Mouse (Mus musculus) MEL (cell line): ENCODE results near the gene Fyb. TPM values are rescaled to one million over a fixed set of nuclear protein-coding genes. Genes with fewer than 3 reads are reported as not detected.

Experiments used
- DNase-seq: peaks from one replicate; pipeline ENCODE4 v3.0.0; 2011; ENCODE audit warnings: low read depth, low spot score
- H3K27ac ChIP-seq: 2 replicates; pipeline ENCODE4 v1.5.1; 2012; ENCODE audit warnings: low read depth, mild to moderate bottlenecking, control low read depth, low read length, moderate library complexity; ENCODE audit not compliant: control insufficient read depth
- H3K27me3 ChIP-seq, 2 experiments: fragments of 150-350 bp in 1 of 2; sonication (generic) in 1 of 2; 2 replicates each; pipeline ENCODE4 v1.6.1; 2012; ENCODE audit warnings: low read length in 2 of 2, mild to moderate bottlenecking in 2 of 2, improper control_type of control experiment in 1 of 2, moderate library complexity in 1 of 2; ENCODE audit not compliant: insufficient read depth in 2 of 2, control insufficient read depth in 1 of 2
- H3K36me3 ChIP-seq, 2 experiments: 2 replicates each; pipeline ENCODE4 v1.6.1; 2012 to 2014; ENCODE audit warnings: low read length in 2 of 2, improper control_type of control experiment in 1 of 2, inconsistent platforms in 1 of 2, mild to moderate bottlenecking in 1 of 2; ENCODE audit not compliant: insufficient read depth in 2 of 2, control insufficient read depth in 1 of 2
- H3K4me1 ChIP-seq, 2 experiments: fragments of 150-350 bp in 1 of 2; sonication (generic) in 1 of 2; 2 replicates each; pipeline ENCODE4 v1.6.1; 2012; ENCODE audit warnings: low read length in 2 of 2, improper control_type of control experiment in 1 of 2, mild to moderate bottlenecking in 1 of 2; ENCODE audit not compliant: insufficient read depth in 2 of 2, control insufficient read depth in 1 of 2
- H3K4me3 ChIP-seq, 2 experiments: fragments of 150-350 bp in 1 of 2; sonication (generic) in 1 of 2; 2 replicates each; pipeline ENCODE4 v1.5.1; 2012; ENCODE audit warnings: low read depth in 2 of 2, low read length in 2 of 2, mild to moderate bottlenecking in 2 of 2, moderate library complexity in 2 of 2, control low read depth in 1 of 2, improper control_type of control experiment in 1 of 2; ENCODE audit not compliant: control insufficient read depth in 1 of 2, insufficient read depth in 1 of 2
- H3K79me2 ChIP-seq: 2 replicates; pipeline ENCODE4 v1.6.1; 2012; ENCODE audit warnings: mild to moderate bottlenecking, low read length, moderate library complexity; ENCODE audit not compliant: control insufficient read depth, poor library complexity, insufficient read depth
- H3K9ac ChIP-seq: 2 replicates; pipeline ENCODE4 v1.6.1; 2012; ENCODE audit warnings: low read depth, mild to moderate bottlenecking, control low read depth, low read length, moderate library complexity; ENCODE audit not compliant: control insufficient read depth, poor library complexity, severe bottlenecking
- H3K9me3 ChIP-seq: fragments of 150-350 bp; sonication (generic); replicated peaks from 2 replicates; pipeline ENCODE4 v1.6.1; 2012; ENCODE audit warnings: mild to moderate bottlenecking, low read length, improper control_type of control experiment, moderate library complexity; ENCODE audit not compliant: insufficient read depth
- CTCF ChIP-seq, 3 experiments: IDR thresholded peaks in 2 of 3; conservative IDR thresholded peaks in 1 of 3; 2 replicates each; pipeline ENCODE4 v1.5.1; 2011 to 2012; ENCODE audit warnings: low read length in 3 of 3, low read depth in 2 of 3, mild to moderate bottlenecking in 2 of 3, improper control_type of control experiment in 1 of 3, inconsistent platforms in 1 of 3, mixed read lengths in 1 of 3, moderate library complexity in 1 of 3; ENCODE audit not compliant: control insufficient read depth in 1 of 3, insufficient read depth in 1 of 3, poor library complexity in 1 of 3, severe bottlenecking in 1 of 3
- EP300 ChIP-seq, 2 experiments: IDR thresholded peaks; 2 replicates each; pipeline ENCODE4 v1.6.1; 2011; ENCODE audit warnings: improper control_type of control experiment in 2 of 2, low read length in 2 of 2, low read depth in 1 of 2, mild to moderate bottlenecking in 1 of 2
- ETS1 ChIP-seq: IDR thresholded peaks from 2 replicates; pipeline ENCODE4 v1.6.1; 2012; ENCODE audit warnings: low read depth, mild to moderate bottlenecking, inconsistent platforms, low read length, improper control_type of control experiment, moderate library complexity
- GABPA ChIP-seq: IDR thresholded peaks from 2 replicates; pipeline ENCODE4 v1.6.1; 2012; ENCODE audit warnings: low read depth, mild to moderate bottlenecking, inconsistent platforms, low read length, improper control_type of control experiment, moderate library complexity
- GATA1 ChIP-seq: IDR thresholded peaks from 2 replicates; pipeline ENCODE4 v1.6.1; 2011; ENCODE audit warnings: low read depth, low read length, improper control_type of control experiment
- HCFC1 ChIP-seq: IDR thresholded peaks from 2 replicates; pipeline ENCODE4 v1.6.1; 2012; ENCODE audit warnings: low read depth, mild to moderate bottlenecking, inconsistent platforms, low read length, improper control_type of control experiment, moderate library complexity
- JUND ChIP-seq: IDR thresholded peaks from 2 replicates; pipeline ENCODE4 v1.6.1; 2011; ENCODE audit warnings: low read depth, mild to moderate bottlenecking, improper control_type of control experiment, low read length
- MAZ ChIP-seq: IDR thresholded peaks from 2 replicates; pipeline ENCODE4 v1.6.1; 2012; ENCODE audit warnings: low read depth, mild to moderate bottlenecking, inconsistent platforms, low read length, improper control_type of control experiment
- MXI1 ChIP-seq: IDR thresholded peaks from 2 replicates; pipeline ENCODE4 v1.6.1; 2011; ENCODE audit warnings: mild to moderate bottlenecking, low read depth, low read length, improper control_type of control experiment
- NELFE ChIP-seq: IDR thresholded peaks from 2 replicates; pipeline ENCODE4 v1.6.1; 2011; ENCODE audit warnings: low read depth, low read length, improper control_type of control experiment
- NRF1 ChIP-seq: IDR thresholded peaks from 2 replicates; pipeline ENCODE4 v1.6.1; 2014; ENCODE audit warnings: low read depth, mild to moderate bottlenecking, inconsistent platforms, low read length, improper control_type of control experiment, moderate library complexity; ENCODE audit not compliant: poor library complexity, insufficient read depth, severe bottlenecking
- POLR2AphosphoS5 ChIP-seq: IDR thresholded peaks from 2 replicates; pipeline ENCODE4 v1.6.1; 2012; ENCODE audit warnings: low read depth, borderline replicate concordance, mild to moderate bottlenecking, inconsistent platforms, low read length, moderate library complexity, mixed read lengths
- RCOR1 ChIP-seq: IDR thresholded peaks from 2 replicates; pipeline ENCODE4 v1.6.1; 2012; ENCODE audit warnings: low read depth, mild to moderate bottlenecking, inconsistent platforms, low read length, improper control_type of control experiment
- SIN3A ChIP-seq: IDR thresholded peaks from 2 replicates; pipeline ENCODE4 v1.6.1; 2012; ENCODE audit warnings: low read length, improper control_type of control experiment, inconsistent platforms
- TAL1 ChIP-seq: IDR thresholded peaks from 2 replicates; pipeline ENCODE4 v1.6.1; 2012; ENCODE audit warnings: mild to moderate bottlenecking, inconsistent platforms, low read length, moderate library complexity, mixed read lengths
- TCF12 ChIP-seq: IDR thresholded peaks from 2 replicates; pipeline ENCODE4 v1.6.1; 2014; ENCODE audit warnings: low read depth, mild to moderate bottlenecking, inconsistent platforms, low read length, improper control_type of control experiment, moderate library complexity
- UBTF ChIP-seq: IDR thresholded peaks from 2 replicates; pipeline ENCODE4 v1.6.1; 2012; ENCODE audit warnings: low read depth, mild to moderate bottlenecking, inconsistent platforms, low read length, improper control_type of control experiment, moderate library complexity, borderline replicate concordance; ENCODE audit not compliant: insufficient read depth
- ZKSCAN1 ChIP-seq: IDR thresholded peaks from 2 replicates; pipeline ENCODE4 v1.6.1; 2012; ENCODE audit warnings: low read depth, mild to moderate bottlenecking, inconsistent platforms, low read length, improper control_type of control experiment, moderate library complexity
- ZMIZ1 ChIP-seq: IDR thresholded peaks from 2 replicates; pipeline ENCODE4 v1.6.1; 2012; ENCODE audit warnings: low read depth, mild to moderate bottlenecking, inconsistent platforms, low read length, improper control_type of control experiment, moderate library complexity
- polyA plus RNA-seq, 2 experiments: library from polyadenylated mRNA; stranded (reverse) in 1 of 2; unstranded in 1 of 2; fragments of >175 nt in 1 of 2; fragments of >200 nt in 1 of 2; gene quantifications; 2 replicates each; pipeline versions ENCODE4 v1.2.1 to v1.2.4; 2012; ENCODE audit warnings: low replicate concordance in 2 of 2, low read depth in 1 of 2; ENCODE audit not compliant: insufficient read length in 2 of 2, insufficient read depth in 1 of 2, missing spikeins in 1 of 2
- total RNA-seq: library from RNA; depleted of rRNA; stranded (reverse); fragments of 300-350 nt; gene quantifications from 2 replicates; pipeline ENCODE4 v1.2.3, GENCODE M21; 2012

The Fyb gene
- total and polyA plus RNA-seq, 3 experiments = 175 to 208 TPM; not detected in 1

DNA sequence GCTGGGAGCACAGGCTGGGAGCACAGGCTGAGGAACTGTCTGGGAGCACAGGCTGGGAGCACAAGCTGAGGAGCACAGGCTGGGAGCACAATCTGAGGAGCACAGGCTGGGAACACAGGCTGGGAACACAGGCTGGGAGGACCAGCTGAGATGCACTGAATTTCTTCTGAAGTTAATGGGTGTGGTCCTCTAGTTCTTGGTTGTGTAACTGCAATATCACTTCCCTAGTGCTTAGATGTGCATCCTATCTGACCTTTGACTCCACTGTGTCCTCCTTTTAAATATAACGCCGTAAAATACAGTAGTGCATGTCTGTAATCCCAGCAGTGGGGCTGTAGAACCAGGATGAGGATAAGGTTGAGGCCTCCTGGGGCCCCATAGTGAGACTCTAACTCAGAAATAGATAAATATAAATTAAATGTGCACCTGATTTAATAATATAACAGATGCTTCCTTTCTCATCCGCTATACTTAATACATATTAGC is 11.2 kb downstream of the Fyb start:
- Histone ChIP-seq H3K79me2 (no peaks in the 10 kb centered on the region; the same call in 1 of the 2 replicates), H3K9me3 (no peaks in the 10 kb centered on the region), H3K4me3 (peak overlapping the region in 1 of 2 experiments; percentile 95; a peak in 2 of 4 replicates), H3K4me1 (peaks cover 4 to 5% of the 10 kb centered on the region in 2 experiments; a peak in 2 of 4 replicates), H3K27me3 (no peaks in the 10 kb centered on the region), H3K36me3 (peaks cover 0 to 6% of the 10 kb centered on the region in 2 experiments; a peak in 2 of 4 replicates), H3K9ac (no peak overlapping the region), H3K27ac (peak overlapping the region; percentile 35; the same call in 1 of the 2 replicates)
- DNase-seq = peak; percentile 43
- TF ChIP-seq MAZ (0 out of 2 replicates have a peak, but pooled peaks have one; percentile 11), UBTF (no peak), EP300 (IDR thresholded peaks at IDR 0.05; ENCODE audit: low read depth in 1 of 2, low read length in 2 of 2) (0 out of 4 replicates have a peak, but pooled peaks have one; percentile 10 to 12), NRF1 (no peak)

DNA sequence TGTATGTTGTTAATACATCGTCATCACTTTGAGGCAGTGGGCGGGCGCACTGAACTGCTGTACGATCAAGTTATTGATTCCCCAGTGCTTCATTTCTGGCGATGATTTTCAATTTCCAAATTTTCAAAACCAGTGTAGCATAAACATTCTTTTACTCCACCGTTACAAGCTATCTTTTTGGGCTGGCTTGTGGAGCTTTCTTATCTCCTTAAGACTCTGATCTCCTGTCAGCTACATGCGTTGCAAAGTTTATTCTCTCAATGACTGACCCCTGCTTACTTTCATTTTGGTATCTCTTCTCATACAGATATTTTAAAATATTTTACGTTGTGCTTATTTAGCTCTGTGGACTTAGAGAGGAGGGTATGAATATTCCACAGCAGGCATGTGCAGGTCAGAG is 11.9 kb downstream of the Fyb start:
- Histone ChIP-seq H3K27me3 (no peaks in the 10 kb centered on the region), H3K9me3 (no peaks in the 10 kb centered on the region), H3K4me1 (peaks cover 7% of the 10 kb centered on the region in 2 experiments; a peak in 2 of 4 replicates)

More for the DNA sequence above, 11.9 kb downstream of the Fyb start:
- no peak for TF ChIP-seq ZKSCAN1
- peak; percentile 50 to 66 for TF ChIP-seq EP300 (IDR thresholded peaks at IDR 0.05; ENCODE audit: low read depth in 1 of 2, low read length in 2 of 2)
- TF ChIP-seq RCOR1 = peak; percentile 71
- no peak for TF ChIP-seq HCFC1
- TF ChIP-seq TCF12 = peak; percentile 56; the same call in 1 of the 2 replicates
- TF ChIP-seq CTCF (IDR thresholded peaks at IDR 0.05 in 2 of 3, conservative IDR thresholded peaks at IDR 0.05 in 1 of 3; ENCODE audit: control insufficient read depth in 1 of 3, insufficient read depth in 1 of 3, low read depth in 2 of 3, low read length in 3 of 3, poor library complexity in 1 of 3, severe bottlenecking in 1 of 3) = no peak
- TF ChIP-seq GABPA = no peak
- no peak for TF ChIP-seq POLR2AphosphoS5
- TF ChIP-seq TAL1 = 0 out of 2 replicates have a peak, but pooled peaks have one; percentile 2
- TF ChIP-seq ETS1 = peak; percentile 70
- TF ChIP-seq GATA1 = peak; percentile 62
- TF ChIP-seq NELFE = no peak
- 0 out of 2 replicates have a peak, but pooled peaks have one; percentile 20 for TF ChIP-seq JUND
- no peak for TF ChIP-seq ZMIZ1
- no peak for TF ChIP-seq MAZ
- peak; percentile 56 for TF ChIP-seq SIN3A
- TF ChIP-seq MXI1 = peak; percentile 64; the same call in 1 of the 2 replicates
- TF ChIP-seq, all 39 proteins: peak for 9
- Histone ChIP-seq H3K79me2 (no peaks in the 10 kb centered on the region; the same call in 1 of the 2 replicates), H3K4me3 (peak overlapping the region; percentile 55 to 95), H3K9ac (peak overlapping the region; percentile 36), H3K27ac (peak overlapping the region; percentile 35), H3K36me3 (peaks cover 0 to 12% of the 10 kb centered on the region in 2 experiments; a peak in 2 of 4 replicates)
- peak; percentile 41 for DNase-seq
